Mouse (Mus musculus) inflammation-experienced regulatory T-cells, adult 16 weeks (primary cell): ENCODE measurements around the gene Wdr66. TPM values are rescaled to one million over a fixed set of nuclear protein-coding genes. Genes with fewer than 3 reads are reported as not detected.

Experiments
- polyA plus RNA-seq: library from polyadenylated mRNA; unstranded; fragments of 100-300 nt; shearing (Covaris generic); gene quantifications from one replicate; pipeline ENCODE4 v1.2.1, GENCODE M21; 2017

Gene Wdr66
- 3.6 TPM for polyA plus RNA-seq

DNA sequence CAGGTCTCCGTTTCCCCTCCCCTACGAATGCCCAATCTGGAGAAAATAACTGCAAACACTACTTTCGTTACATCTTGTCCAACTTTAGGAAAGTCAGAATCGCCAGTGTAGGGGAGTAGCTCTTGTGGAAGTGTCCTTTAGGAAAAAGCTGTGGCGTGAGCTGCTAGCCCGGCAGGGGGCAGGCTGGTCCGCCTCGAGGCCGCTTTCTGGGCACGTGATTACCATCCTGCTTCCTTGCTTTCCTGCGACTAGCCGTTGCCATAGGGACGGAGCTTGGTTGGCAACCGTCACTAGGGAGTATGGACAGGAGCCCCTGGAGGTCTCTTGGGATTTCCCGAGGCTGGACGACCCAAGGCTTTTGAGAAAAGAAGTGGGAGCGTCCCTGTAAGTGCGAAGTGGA, at the start of gene Wdr66:
Wdr66 (plus strand) TSS at position 269 of the 400 bp plus-strand sequence.

DNA sequence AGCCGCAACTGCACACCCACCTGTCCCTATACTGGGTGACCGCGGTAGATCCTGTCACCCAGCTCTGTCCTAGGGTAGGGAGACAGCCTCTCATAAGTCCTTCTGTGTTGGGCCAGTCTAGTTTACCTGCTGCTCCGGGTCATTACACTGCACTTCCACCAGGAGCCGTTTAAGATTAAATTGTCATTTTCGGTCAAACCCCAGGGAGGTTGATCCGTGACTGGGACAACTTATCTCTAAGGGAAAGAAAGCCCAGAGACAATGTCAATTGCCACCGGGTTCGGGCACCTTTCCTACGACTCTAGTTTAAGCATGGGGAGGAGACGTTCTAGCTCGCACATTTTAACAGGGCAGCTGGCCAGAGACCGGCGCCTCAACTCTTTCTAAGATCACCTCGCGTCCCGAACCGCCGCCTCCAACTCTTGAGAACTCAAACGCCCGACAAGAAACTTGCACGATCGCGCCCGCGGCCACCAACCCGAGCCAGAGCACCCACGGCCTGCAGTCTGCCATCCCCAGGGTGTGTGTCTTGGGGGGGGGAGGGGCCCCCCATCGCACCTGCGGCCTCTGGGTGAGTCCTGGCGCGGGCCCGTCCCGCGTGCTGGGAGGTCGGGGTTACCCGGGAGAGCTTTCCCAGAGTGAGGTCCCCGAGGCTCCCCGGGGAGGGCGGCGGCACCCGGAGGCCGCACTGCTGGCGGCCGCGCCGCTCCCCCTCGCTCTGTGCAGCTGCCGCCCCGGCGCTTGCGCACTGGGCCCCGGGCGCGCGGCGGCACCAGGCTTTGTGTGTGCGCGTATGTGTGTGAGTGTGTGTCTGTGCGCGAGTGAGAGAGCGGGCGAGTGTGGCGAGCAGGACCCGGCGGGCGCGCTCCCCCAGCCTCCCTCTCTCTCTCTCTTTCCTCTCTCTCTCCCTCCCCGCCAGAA, 92.1 kb downstream of the Wdr66 start, which contains the start of gene Bcl7a:
Bcl7a (plus strand) TSS at position 128 of the 921 bp plus-strand sequence.

Other genes starting within 250 kb of the Wdr66 start
- gene Orai1, start 237.0 kb upstream of the Wdr66 start, polyA plus RNA-seq, result 16.2 TPM
- 1.6 TPM for gene Morn3, start 205.1 kb upstream of the Wdr66 start, polyA plus RNA-seq
- 6.0 TPM for gene Tmem120b, start 183.7 kb upstream of the Wdr66 start, polyA plus RNA-seq
- gene Rhof, start 119.4 kb upstream of the Wdr66 start, polyA plus RNA-seq, result 239 TPM
- 2.8 TPM for gene Setd1b, start 109.9 kb upstream of the Wdr66 start, polyA plus RNA-seq
- gene Psmd9, start 82.7 kb upstream of the Wdr66 start, polyA plus RNA-seq, result 57.2 TPM
- gene Hpd, start 69.4 kb upstream of the Wdr66 start, polyA plus RNA-seq, result not detected
- 9.8 TPM for gene Bcl7a, start 91.7 kb downstream of the Wdr66 start, polyA plus RNA-seq
- gene Mlxip, start 142.7 kb downstream of the Wdr66 start, polyA plus RNA-seq, result 19.2 TPM
- gene Lrrc43, start 237.2 kb downstream of the Wdr66 start, polyA plus RNA-seq, result not detected
- gene Il31, start 237.4 kb downstream of the Wdr66 start, polyA plus RNA-seq, result not detected